Mouse (Mus musculus) megakaryocyte, embryonic 14.5 days (primary cell): ENCODE results near the gene Ffar4.

Experiments used
- FLI1 ChIP-seq: IDR thresholded peaks from 2 replicates; pipeline ENCODE4 v1.6.1; 2012; ENCODE audit warnings: low read length, inconsistent platforms, mixed read lengths
- GATA1 ChIP-seq: IDR thresholded peaks from 3 replicates; pipeline ENCODE4 v1.6.1; 2012; ENCODE audit warnings: mixed read lengths, low read length, inconsistent platforms, borderline replicate concordance

DNA sequence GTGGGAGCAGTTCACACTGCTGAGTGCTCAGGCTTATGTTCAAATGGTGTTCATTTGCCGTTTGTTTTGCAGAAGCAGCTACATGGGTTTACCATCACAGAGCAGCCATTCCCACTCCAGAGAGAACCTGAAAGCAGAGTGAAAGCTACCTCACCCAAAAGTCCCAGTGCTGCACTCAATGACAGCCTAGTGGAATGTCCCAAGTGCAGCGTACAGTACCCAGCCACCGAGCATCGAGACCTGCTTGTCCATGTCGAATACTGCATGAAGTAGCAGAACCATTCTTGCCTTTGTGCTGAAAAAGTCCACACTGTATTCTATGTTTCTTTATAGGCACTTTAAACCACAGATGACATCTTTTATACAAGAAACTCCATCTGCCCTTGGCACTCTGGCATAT, 23.6 kb upstream of the Ffar4 start:
- no peak for TF ChIP-seq FLI1
- TF ChIP-seq GATA1: no peak
